Mouse (Mus musculus) left cerebral cortex, adult 18-20 months (tissue): Measurements from ENCODE around the gene Olfr215. TPM values are rescaled to one million over a fixed set of nuclear protein-coding genes. Genes with fewer than 3 reads are reported as not detected.
"Not testable (repeated sequence)": the region's sequence is repeated elsewhere in the genome, so short reads cannot be mapped to it uniquely, and the experiment has no call there.

ENCODE experiments used
- DNase-seq, 2 experiments: peaks; one replicate each; pipeline ENCODE4 v3.0.0; 2021 to 2022; ENCODE audit warnings: low spot score in 2 of 2, mixed read lengths in 1 of 2
- long read RNA-seq, 2 experiments: library from polyadenylated mRNA; stranded (forward); transcript quantifications; one replicate each; pipeline ENCODE4 v2.0.0; 2021
- total RNA-seq, 2 experiments: library from RNA; stranded (reverse); gene quantifications; 2 replicates each; pipeline ENCODE4 v1.2.3; 2021

Olfr215 gene
- not detected for total RNA-seq
- long read RNA-seq, experiment 1: 0 reads
- long read RNA-seq, experiment 2: 0 reads

- no peak for DNase-seq
Observed at GRCm38 (mm10) chr6:116584095-116584494, at the start of gene Olfr215. Olfr215 (minus strand) TSS chr6:116584195.

GRCm38 (mm10) chr6:116632129-116632528, 48.1 kb upstream of the Olfr215 start:
- peak; percentile 77 to 86 for DNase-seq

GRCm38 (mm10) chr6:116629766-116630165, 45.8 kb upstream of the Olfr215 start:
- DNase-seq: no peak

GRCm38 (mm10) chr6:116628539-116629171, 44.7 kb upstream of the Olfr215 start, which contains the start of gene Zfp422:
Zfp422 (minus strand) TSS chr6:116628999.
- DNase-seq: peak; percentile 40 to 63

DNA sequence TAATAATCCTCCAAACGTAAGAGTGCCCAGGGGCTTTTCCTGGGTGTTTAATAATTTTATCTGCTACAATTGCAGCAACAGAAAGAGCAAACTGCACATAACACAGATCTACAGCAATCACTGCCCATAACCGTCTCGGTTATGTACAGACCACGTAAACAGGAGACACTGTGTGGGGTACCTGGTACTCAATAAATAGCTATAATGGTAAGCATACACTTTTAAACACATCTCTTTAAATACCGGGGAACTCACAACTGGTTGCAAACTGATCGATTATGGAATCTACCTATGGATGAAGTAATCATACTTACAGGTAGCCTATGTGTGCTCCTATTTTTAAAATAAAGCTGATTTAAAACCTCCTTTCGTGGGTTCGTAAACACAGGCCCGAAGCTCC, 44.1 kb upstream of the Olfr215 start:
- DNase-seq: no peak

- DNase-seq: not testable (repeated sequence)
Observed at GRCm38 (mm10) chr6:116626417-116626816, 42.4 kb upstream of the Olfr215 start.

DNA sequence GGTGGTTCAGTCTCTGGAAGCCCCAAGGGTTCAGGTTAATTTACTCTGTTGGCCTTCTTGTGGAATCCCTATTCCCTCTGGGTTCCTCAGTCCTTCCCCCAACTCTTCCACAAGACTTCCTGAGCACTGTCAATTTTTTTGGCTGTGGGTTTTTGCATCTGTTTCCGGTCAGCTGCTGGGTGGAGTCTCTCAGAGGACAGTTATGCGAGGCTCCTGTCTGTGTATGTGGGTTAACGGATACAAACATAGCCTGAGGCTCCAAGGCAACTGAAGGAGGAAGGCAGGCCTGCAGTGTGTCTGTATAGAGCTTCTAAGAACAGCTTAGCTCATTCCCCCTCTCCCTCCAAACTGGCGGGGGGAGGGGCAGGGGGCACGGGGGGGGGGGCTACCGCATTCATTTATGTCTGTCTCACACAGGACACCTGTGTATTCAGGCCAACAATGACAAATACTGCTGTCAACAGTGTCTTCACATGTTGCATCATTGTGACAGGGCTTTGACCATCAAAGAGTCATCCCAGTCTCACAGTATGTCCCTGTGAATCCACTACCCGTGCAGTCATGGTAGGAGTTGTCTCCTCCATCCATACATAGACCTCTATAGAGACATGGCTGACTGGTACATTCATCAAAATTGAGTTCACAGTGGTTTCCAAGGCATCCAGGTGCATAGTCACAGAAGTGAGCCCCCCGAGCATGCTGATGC, 37.5 kb upstream of the Olfr215 start:
- DNase-seq: no peak

DNA sequence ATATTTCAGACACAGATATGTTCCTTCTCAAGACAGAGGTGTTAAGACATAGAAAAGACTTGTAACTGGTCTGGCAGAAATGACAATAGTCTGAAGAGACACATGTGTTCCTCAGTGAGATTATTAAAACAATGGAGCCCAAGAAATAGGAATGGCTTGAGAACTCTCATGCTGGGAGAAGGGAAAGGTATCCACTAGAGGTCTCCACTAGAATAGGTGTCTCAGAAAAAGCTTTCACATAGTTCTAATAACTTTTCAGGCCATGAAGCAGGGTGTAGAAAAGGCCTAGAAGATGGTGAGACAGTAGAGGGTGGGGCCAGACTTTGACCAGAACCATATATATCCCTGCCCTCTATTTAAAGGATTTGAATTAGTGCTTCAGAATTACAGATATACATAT, 34.1 kb upstream of the Olfr215 start:
- DNase-seq: no peak

DNA sequence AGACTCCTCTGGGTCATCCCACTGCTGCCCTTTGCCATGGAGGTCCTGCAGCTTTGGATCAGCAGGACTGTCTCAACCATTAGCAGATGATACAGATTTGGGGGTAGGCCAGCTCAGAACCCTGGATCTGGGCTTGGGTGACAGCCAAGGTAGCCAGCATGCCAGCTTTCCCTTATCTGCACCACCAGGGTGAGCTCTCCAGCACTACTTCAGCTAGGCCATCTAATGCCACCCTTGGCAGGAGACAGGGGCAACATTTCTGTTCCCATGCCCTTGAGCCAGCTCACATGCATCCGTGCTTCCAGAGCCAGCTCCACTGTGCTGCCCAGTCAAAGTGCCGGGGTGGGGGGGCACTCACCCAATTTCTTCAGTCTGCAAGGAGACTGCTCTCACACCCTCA, 31.7 kb upstream of the Olfr215 start:
- DNase-seq: no peak

DNA sequence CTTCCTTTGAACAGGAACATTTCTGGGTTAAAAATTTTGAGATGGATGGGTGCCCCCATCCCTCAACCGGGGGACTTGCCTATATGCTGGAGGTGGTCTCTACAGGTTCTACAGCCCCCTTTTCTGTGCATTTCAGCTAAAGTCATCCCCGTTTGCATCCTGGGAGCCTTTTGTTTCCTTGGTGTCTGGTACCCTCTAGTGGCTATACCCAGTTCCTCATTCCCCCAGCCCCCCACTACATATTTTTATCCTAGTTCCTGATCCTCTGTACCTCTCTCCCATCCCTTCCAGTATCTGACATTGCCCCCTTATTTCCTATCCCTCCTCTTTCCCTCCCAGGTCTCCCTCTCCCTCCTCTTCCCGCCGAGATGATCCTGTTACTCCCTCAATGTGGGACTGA, 23.2 kb upstream of the Olfr215 start:
- DNase-seq: no peak

GRCm38 (mm10) chr6:116600969-116601368, 17.0 kb upstream of the Olfr215 start:
- not testable (repeated sequence) for DNase-seq

DNA sequence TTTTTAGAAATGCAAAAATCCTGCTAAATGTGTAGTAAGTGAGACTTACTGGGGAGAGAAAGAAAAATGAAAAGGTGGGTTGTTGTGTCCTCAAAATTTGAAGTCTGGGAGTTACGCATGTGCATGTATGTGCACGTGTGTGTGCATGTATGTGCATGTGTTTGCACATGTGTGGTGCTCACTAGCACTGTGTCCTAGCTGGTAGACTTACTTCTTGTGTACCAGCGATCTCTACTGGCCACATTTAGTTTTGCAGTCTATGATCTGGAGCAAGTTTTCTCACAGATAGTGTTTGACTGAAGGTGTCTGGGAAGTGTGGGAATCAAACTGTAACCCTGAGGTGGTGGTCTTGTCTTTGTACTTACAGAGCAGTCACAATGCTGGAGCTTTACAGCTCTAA, 14.2 kb downstream of the Olfr215 start:
- peak; percentile 10 to 19 for DNase-seq

DNA sequence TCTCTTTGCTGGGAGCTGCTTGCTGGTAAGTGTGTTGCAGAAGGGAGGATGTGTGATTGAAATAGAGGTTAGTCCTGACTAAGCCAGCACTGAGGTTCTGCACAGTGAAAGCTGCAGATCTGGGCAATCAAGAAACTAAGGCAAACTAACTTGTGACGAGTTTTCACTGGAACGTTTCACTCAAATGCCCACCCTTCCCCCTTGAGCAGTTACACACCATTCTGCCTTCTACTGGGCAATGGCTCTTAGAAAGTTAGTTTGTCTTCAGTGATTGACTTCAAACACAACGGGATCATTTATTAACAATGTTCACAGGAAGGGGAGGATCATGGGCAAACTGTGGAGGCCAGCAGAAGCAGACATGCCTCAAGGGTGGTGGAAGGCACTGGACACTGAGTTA, 29.0 kb downstream of the Olfr215 start:
- no peak for DNase-seq

- no peak for DNase-seq
Observed at GRCm38 (mm10) chr6:116553935-116554334, 30.1 kb downstream of the Olfr215 start, which contains the start of gene Olfr214. Olfr214 (plus strand) TSS chr6:116554235.

- not testable (repeated sequence) for DNase-seq
Observed at GRCm38 (mm10) chr6:116550841-116551240, 33.2 kb downstream of the Olfr215 start, which contains the start of gene Gm5580. Gm5580 (plus strand) TSS chr6:116551141.

GRCm38 (mm10) chr6:116542500-116542899, 41.5 kb downstream of the Olfr215 start:
- DNase-seq: no peak

- DNase-seq: no peak
Observed at GRCm38 (mm10) chr6:116538156-116538555, 45.8 kb downstream of the Olfr215 start, which contains the start of gene Olfr213. Olfr213 (plus strand) TSS chr6:116538456.

Other genes with a start within 250 kb of the Olfr215 start
- gene March8, start 246.2 kb downstream of the Olfr215 start, total RNA-seq: 10 to 100 TPM; 45.1 to 46.2 TPM
- gene Alox5, start 123.0 kb downstream of the Olfr215 start, total RNA-seq: 1 to 10 TPM; 1.4 to 1.5 TPM
- gene Olfr211, start 95.1 kb downstream of the Olfr215 start, total RNA-seq: not detected
- gene Olfr212, start 77.7 kb downstream of the Olfr215 start, total RNA-seq: not detected
- not detected for gene Olfr213, start 45.7 kb downstream of the Olfr215 start, total RNA-seq
- 1 to 10 TPM; 2.5 to 3.1 TPM for gene Gm5580, start 33.1 kb downstream of the Olfr215 start, total RNA-seq
- not detected for gene Olfr214, start 30.0 kb downstream of the Olfr215 start, total RNA-seq
- gene Zfp422, start 44.8 kb upstream of the Olfr215 start, total RNA-seq: 10 to 100 TPM; 21.3 to 29.6 TPM
- 1 to 10 TPM; 1.4 to 2.5 TPM for gene Depp1, start 66.4 kb upstream of the Olfr215 start, total RNA-seq
- 1 to 10 TPM; 4.5 to 5.5 TPM for gene Rassf4, start 89.8 kb upstream of the Olfr215 start, total RNA-seq
- under 1 TPM; 0.16 to 0.33 TPM for gene Tmem72, start 132.7 kb upstream of the Olfr215 start, total RNA-seq